Mouse (Mus musculus): ENCODE data around the gene Gm45902.

The Gm45902 gene

DNA sequence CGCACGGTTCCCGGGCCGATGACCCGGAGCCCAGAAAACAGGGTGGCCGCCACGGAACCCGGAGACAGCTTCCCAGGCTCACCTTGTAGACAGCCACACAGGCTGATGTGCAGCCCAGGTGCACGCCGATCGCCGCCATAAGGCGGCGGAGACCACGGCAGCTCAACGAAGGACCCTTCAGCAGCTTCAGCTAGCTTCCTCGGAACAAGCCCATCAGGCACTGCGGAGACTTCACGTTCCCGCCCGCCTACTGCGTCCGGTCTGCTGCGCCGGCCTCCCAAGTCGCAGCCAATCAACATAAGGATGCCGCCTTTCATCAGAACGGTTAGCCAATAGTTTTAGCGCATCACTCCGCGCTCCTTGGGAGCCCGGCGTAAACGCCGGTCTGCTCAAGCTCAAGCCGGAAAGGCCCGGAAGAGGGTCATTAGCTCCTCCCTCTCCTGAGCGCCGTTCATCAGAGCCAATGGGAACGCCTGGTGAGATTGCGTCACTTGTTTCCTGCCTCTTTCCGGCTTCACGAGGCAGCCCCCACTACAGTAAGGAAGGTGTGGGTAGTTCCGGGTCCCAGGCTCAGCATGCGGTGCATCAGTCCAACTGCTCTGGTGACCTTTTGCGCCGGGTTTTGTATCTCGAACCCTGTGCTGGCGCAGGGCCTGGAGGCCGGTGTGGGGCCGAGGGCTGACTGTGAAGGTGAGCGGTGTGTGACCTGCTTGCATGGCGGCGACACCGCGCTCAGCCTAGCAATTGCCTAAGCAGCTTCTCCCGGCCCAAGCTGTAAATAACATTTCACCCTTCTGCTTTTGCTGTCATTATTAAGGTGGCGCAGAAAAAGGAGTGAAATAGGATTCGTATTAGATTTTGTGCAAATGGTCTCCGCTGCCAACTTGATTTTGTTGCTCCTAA is at the start of gene Gm45902, which contains the start of the genes Hspa14 and Cdnf:
Gene Gm45902 (minus strand): TSS at position 239 of the 903 bp plus-strand sequence.
Gene Hspa14 (minus strand): TSS at position 263 of the 903 bp plus-strand sequence.
Gene Cdnf (plus strand): TSS at position 479 of the 903 bp plus-strand sequence.
- peak; percentile 97 to 99 for DNase-seq (ENCODE audit: inconsistent age in 2 of 2, low spot score in 1 of 2)

GRCm38 (mm10) chr2:3546588-3546987 is 34.0 kb upstream of the Gm45902 start:
- peak; percentile 51 to 81 for DNase-seq (ENCODE audit: inconsistent age in 2 of 2, low spot score in 1 of 2)

DNA sequence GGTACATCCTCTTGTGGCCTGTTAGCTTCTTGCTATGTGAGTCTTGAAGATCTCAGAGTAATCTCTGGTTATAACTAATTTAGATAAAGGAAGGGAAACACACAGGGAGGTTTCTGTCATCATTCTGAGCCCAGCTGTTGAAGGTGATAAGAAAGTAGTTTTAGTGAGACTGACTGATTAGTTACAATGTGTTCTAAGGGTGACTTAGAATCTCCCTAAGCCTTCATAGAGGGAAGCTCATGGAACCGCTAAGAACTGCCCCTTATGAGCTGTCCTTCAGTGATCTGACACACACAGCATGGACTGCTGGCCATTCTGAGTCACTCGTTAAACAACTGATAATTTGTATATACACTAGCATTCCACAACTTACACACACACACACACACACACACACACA is 33.5 kb upstream of the Gm45902 start:
- DNase-seq (ENCODE audit: inconsistent age in 2 of 2, low spot score in 1 of 2): no peak

DNA sequence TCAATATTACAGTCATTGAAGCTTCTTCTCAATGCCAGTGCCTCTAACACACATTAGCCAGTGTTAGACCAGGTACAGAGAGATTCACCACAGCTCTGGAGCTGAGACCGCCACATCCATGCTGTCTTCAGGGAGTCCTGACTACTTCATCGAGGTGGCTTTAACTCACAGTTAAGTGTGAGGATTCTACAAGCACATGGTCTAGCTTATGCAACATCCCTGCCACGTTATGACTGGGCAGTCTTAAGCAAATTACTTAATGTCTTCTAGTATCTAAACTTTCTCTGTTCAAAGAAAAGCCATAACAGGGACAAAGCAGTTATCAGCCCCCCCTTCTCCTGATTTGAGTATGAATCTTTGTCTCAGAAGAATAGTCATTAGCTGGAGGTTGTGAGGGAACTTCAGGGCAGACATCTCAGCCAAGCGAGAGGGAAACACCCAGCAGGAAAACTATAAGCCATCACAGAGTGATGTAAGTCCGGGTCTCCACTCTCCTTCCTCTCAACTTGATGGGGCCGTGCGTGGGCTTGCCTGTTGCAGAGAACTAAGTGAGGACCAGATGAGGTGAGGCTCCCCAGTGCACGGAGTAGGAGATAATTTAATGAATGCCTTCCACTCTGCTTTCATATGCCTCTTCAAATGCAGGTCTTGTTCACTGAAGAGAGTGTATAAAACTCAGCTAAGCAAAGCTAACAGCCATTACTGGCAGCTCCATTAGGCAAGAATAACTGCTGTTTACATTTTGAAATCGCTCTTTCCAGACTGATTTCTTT is 28.9 kb upstream of the Gm45902 start:
- no peak for DNase-seq (ENCODE audit: inconsistent age in 2 of 2, low spot score in 1 of 2)

DNA sequence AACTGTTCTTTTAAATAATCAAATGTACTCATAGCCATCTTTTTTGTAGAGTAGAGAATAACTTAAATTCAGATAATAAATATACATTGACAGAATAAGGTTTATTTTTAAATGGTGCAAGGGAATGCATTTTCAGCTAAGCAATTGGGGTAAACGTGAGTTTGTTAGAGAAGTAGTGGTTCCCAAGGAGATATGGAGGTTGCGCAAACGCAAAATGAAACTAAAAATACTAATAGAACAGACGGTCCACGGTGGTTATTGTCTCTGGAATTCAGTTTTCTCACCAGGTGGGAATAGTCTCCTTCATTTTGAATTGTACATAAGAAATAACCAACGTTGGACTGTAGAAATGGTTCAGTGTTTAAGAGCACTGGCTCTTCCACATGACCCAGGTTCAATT is 13.7 kb upstream of the Gm45902 start:
- no peak for DNase-seq (ENCODE audit: inconsistent age in 2 of 2, low spot score in 1 of 2)

- no peak for DNase-seq (ENCODE audit: inconsistent age in 2 of 2, low spot score in 1 of 2)
Observed at GRCm38 (mm10) chr2:3522558-3522957, 10.0 kb upstream of the Gm45902 start.

GRCm38 (mm10) chr2:3512076-3512475 is 514 bp downstream of the Gm45902 start:
- peak in 1 of 2 experiments; percentile 43 for DNase-seq (ENCODE audit: inconsistent age in 2 of 2, low spot score in 1 of 2)

GRCm38 (mm10) chr2:3500886-3501285 is 11.7 kb downstream of the Gm45902 start:
- no peak for DNase-seq (ENCODE audit: inconsistent age in 2 of 2, low spot score in 1 of 2)

DNA sequence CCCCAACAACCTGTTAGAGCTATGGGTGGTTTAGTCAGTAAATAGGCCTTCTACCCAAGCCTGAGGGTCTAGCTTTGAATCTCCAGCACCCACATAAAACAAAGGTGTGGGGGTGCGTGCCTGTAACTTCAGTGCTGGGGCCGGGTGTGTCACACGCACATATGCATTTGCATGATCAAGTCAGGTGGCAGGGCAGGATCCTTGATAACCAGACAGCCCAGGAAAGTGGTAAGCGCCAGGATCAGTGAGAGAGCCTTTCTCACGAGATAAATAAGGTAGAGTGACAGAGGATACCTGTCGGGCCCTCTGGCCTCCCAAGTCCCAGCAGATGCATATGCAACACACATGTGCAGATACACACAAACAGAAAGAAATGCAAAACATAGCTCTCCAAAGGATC is 13.0 kb downstream of the Gm45902 start:
- DNase-seq (ENCODE audit: inconsistent age in 2 of 2, low spot score in 1 of 2): no peak

GRCm38 (mm10) chr2:3493833-3494409 is 18.7 kb downstream of the Gm45902 start:
- peak in 1 of 2 experiments; percentile 15 for DNase-seq (ENCODE audit: inconsistent age in 2 of 2, low spot score in 1 of 2)

GRCm38 (mm10) chr2:3489816-3490215 is 22.8 kb downstream of the Gm45902 start:
- DNase-seq (ENCODE audit: inconsistent age in 2 of 2, low spot score in 1 of 2): no peak

GRCm38 (mm10) chr2:3480239-3480638 is 32.4 kb downstream of the Gm45902 start:
- no peak for DNase-seq (ENCODE audit: inconsistent age in 2 of 2, low spot score in 1 of 2)

GRCm38 (mm10) chr2:3475746-3476251 is 36.8 kb downstream of the Gm45902 start:
- DNase-seq (ENCODE audit: inconsistent age in 2 of 2, low spot score in 1 of 2): no peak

GRCm38 (mm10) chr2:3474861-3475283 is 37.7 kb downstream of the Gm45902 start, which contains the start of gene Suv39h2:
TSS of gene Suv39h2 (minus strand) at chr2:3475031.
- peak; percentile 98 to 99 for DNase-seq (ENCODE audit: inconsistent age in 2 of 2, low spot score in 1 of 2)

DNA sequence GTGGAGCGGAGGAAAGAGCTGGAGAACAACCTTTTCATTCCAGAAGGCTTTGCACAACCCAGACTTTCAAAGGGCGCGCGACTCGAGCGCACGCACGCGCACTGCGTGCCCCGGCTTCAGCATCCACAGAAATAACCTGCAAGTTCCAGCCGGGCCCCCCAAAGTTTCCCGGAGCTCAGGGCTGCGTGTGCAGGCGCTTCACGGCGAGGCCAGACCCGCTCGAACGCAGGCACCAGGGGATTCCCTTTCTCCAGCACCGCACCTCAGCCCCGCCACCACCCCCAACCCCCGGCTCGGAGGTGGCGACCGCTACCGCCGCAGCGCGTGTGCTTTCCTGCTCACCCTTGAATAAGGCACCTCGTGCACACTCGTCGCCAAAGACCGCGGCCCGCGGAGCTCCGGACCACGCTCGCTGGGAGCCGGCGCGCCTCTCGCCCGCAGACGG is 38.2 kb downstream of the Gm45902 start:
- peak; percentile 72 to 86 for DNase-seq (ENCODE audit: inconsistent age in 2 of 2, low spot score in 1 of 2)

- no peak for DNase-seq (ENCODE audit: inconsistent age in 2 of 2, low spot score in 1 of 2)
Observed at GRCm38 (mm10) chr2:3473891-3474290, 38.7 kb downstream of the Gm45902 start.

DNA sequence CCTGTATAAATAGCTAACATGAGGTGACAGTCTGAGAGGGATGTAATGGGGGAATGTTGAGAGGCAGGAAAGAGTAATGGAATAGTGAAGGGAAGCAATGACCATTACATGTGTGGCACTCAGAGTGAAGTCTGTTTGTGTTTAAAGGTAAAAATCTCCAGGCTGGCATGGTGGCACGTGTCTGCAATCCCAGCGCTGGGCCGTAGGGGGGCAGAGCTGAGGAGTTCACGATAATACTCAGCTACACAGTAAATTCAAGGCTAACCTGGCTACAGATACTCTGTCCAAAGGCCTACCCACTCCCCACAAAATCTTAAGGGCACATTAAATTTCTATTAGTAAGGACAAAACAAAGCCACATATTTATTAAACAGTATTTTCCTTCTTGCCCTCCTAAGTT is 56.0 kb downstream of the Gm45902 start:
- DNase-seq (ENCODE audit: inconsistent age in 2 of 2, low spot score in 1 of 2): no peak

All from adrenal gland, adult (tissue).